Mouse (Mus musculus) neutrophil, adult 5-6 weeks (primary cell): Measurements from ENCODE around the gene Myo1a. TPM values are rescaled to one million over a fixed set of nuclear protein-coding genes. Genes with fewer than 3 reads are reported as not detected.

ENCODE experiments used
- ATAC-seq: fragments of 151-379, 151-347 bp; 2 replicates; pipeline ENCODE4 v1.8.0; 2017; ENCODE audit warnings: mild to moderate bottlenecking, moderate TSS enrichment; ENCODE audit not compliant: insufficient number of reproducible peaks, poor library complexity, low FRiP score, severe bottlenecking; ENCODE audit errors: extremely low read depth
- total RNA-seq: library from RNA; stranded (forward); fragments of 200-1000 nt; gene quantifications from 2 replicates; pipeline ENCODE4 v1.2.3, GENCODE M21; 2017

Myo1a gene
- total RNA-seq, 1 experiment from 2014 or later = 1.5 TPM

GRCm38 (mm10) chr10:127674046-127674655 lies 30.8 kb upstream of the Myo1a start:
- no peak for ATAC-seq

DNA sequence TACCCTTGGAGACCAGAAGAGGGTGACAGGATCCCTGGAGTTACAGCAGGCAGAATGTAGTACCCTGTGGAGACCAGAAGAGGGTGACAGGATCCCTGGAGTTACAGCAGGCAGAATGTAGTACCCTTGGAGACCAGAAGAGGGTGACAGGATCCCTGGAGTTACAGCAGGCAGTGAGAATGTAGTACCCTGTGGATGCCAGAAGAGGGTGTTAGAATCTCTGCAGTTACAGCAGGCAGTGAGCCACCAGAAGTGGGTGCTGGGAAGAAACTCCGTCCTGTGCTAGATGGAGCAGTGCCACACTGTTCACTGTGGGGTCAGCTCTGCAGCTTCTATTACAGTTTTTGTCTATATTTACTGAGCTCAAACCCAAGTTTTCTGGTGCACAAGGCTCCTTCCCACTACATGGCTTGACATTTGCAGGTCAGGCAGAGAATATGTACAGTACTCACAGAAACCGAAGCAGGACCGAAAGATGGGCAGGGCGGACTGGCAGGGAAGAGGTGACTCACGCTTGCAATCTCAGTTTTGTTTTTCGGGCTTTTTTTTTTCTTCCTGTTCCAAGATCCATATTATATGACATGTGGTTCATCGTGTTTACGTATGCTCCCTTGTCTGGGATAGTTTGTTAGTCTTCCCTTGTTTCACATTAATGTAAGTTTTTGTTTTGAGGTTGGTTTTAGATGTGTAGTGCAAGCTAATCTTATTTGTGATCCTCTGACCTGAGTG lies 30.0 kb upstream of the Myo1a start:
- ATAC-seq = peak; percentile 85

- no peak for ATAC-seq
Observed at GRCm38 (mm10) chr10:127675859-127676398, 29.0 kb upstream of the Myo1a start.

GRCm38 (mm10) chr10:127676691-127677548 lies 28.1 kb upstream of the Myo1a start:
- peak; percentile 88 for ATAC-seq

GRCm38 (mm10) chr10:127677591-127678336 lies 27.2 kb upstream of the Myo1a start:
- peak; percentile 15; the same call in 1 of the 2 replicates for ATAC-seq

DNA sequence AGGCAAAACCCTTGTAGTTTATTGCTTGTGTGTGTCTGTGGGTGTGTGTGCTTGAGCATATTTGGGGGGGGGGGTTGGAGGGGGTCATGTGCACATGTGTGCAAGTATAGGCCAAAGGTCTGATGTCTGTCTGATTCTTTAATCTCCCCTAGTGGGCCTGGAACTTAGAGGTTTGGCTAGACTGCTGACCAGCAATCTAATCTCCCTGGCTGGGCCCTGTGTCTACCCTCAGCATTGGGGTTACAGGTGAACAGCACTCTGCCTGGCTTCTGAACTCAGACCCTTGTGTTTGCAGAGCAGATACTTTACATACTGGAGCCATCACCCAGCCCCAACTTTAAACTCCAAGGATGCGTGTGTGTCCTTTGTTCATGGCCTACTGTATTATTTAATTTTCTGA lies 25.8 kb upstream of the Myo1a start:
- ATAC-seq = no peak

GRCm38 (mm10) chr10:127679881-127680280 lies 25.1 kb upstream of the Myo1a start:
- no peak for ATAC-seq

DNA sequence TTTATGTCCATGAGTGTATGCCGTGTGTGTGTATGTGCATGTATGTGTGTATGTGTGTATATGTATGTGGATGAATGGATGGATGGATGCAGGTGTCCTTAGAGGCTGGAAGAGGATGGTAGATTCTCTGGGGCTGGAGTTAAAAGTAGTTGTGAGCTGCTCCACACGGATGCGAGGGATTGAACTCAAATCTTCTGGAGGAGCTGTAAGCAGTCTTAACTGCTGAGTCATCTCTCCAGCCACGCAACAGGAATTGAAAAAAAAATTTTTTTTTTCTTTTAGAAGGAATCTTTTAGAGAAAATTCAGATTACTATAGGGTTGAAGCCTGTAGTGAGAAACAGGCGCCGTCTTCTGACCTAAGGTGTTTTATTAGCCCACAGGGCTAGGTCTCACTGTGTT lies 22.1 kb upstream of the Myo1a start:
- ATAC-seq = no peak

DNA sequence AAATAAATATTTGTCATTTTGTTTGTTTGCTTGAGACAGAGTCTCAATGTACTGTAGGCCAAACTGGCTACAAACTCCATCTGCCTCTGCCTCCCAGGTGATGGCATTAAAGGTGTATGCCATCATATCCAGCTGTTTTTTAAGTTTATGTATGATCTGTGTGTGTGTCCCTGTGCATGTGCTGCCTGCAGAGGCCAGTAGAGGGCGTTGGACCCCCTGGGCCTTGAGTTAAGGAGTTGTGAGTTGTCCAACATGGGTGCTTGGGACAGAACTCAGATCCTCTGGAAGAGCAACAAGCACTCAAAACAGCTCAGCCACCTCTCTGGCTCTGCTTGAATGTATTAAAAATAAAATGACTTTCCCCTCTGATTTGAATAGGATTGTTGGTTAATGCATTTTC lies 13.9 kb upstream of the Myo1a start:
- no peak for ATAC-seq

- peak; percentile 72 for ATAC-seq
Observed at GRCm38 (mm10) chr10:127694636-127695035, 10.3 kb upstream of the Myo1a start.

DNA sequence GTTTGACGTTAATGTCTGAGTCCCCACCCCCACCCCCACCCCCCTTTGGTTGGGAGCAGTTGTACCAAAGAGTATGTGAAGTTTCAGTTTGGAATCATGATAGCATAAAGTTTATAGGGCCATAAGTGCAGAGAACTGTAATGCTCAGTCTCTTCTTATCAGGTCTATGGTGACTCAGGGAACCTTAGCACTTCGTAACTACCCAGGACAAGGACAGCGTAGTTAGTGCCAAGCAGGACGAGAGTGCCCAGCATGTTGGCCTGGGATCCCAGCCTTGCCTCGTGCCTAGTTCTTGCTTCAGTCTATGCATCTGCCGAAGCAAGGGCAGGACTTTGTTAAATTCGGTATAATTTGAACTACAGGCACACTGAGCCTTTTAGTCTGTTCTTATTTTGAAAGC lies 9.2 kb upstream of the Myo1a start:
- ATAC-seq = no peak

GRCm38 (mm10) chr10:127698966-127699365 lies 6.0 kb upstream of the Myo1a start:
- ATAC-seq = no peak

- ATAC-seq = no peak
Observed at GRCm38 (mm10) chr10:127703299-127703698, 1.7 kb upstream of the Myo1a start.

DNA sequence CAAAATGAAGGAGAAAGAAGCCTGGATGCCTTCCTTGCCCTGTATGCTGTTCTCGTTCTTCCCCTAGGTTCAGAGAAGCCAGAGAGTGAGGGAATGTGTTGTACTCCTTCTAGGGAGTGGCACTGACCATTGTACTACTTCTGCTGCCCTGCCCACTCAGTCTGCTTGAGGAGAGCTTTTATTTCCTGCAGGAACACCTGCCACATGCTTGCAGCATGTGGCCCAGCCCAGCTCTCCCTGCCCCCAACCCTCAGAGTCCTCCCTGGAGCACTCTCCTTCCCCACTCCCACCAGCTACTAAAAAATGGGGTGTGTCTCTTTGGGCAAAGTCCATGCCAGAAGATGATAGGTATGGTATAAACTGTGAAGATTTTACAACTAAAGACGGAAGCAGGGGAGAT lies 677 bp upstream of the Myo1a start:
- ATAC-seq = no peak

DNA sequence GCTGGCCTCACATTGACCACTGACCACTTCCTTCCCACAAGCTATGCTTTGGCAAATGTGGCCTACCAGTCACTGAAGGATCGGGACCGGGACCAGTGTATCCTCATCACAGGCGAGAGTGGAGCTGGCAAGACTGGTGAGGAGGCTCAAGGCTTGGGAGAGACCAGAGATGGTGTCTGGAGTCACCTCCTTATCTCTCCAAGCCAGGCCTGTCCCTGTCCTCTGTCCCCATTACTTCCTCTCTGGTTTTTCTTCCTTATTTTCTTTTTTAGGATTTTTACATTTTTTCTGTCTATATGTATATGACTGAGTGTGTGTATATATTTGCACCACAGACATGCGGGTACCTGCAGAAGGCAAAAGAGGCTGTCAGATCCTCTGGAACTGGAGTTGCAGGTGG lies 813 bp downstream of the Myo1a start:
- ATAC-seq = no peak

GRCm38 (mm10) chr10:127707721-127708120 lies 2.8 kb downstream of the Myo1a start:
- no peak for ATAC-seq

GRCm38 (mm10) chr10:127708850-127709370 lies 3.9 kb downstream of the Myo1a start:
- no peak for ATAC-seq

DNA sequence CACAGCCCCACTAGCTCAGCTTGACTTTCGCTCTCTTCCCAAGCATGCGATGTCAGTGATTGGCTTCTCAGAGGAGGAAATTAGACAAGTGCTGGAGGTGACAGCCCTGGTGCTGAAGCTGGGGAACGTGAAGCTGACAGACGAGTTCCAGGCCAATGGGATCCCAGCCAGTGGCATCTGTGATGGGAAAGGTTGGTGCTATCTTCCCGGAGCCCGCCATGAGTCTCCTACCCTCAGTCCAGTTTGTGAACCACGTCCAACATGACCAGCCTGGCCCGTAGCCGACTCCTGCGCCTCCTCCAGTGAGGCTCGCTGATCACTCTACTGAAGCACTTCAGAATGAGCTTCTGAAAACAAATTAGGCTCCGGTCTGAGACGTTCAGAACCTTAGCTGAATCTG lies 5.4 kb downstream of the Myo1a start:
- ATAC-seq = no peak

- ATAC-seq = no peak
Observed at GRCm38 (mm10) chr10:127712736-127713135, 7.8 kb downstream of the Myo1a start.
